Mouse (Mus musculus) heart, postnatal 0 days (tissue): ENCODE results near the gene Rnf26. TPM values are rescaled to one million over a fixed set of nuclear protein-coding genes. Genes with fewer than 3 reads are reported as not detected.
A peak's percentile ranks its signal among the peaks of the same experiment; 100 is the strongest.

ENCODE experiments used
- ATAC-seq: fragments of 200-750 bp; cut with Nextera tagmentation; 2 replicates; pipeline ENCODE4 v1.8.0; 2017; ENCODE audit warnings: low read depth, moderate number of reproducible peaks, moderate library complexity; ENCODE audit not compliant: insufficient read depth
- DNase-seq: peaks from one replicate; pipeline ENCODE4 v3.0.0-alpha.2; 2016; ENCODE audit warnings: low spot score
- H3K27ac ChIP-seq: fragments of 300-500 bp; sonication (generic); 2 replicates; pipeline ENCODE4 v1.5.1; 2014; ENCODE audit warnings: low read depth, mild to moderate bottlenecking
- H3K27me3 ChIP-seq: fragments of 300-500 bp; sonication (generic); 2 replicates; pipeline ENCODE4 v1.6.1; 2014; ENCODE audit warnings: low read length, mixed read lengths; ENCODE audit not compliant: control insufficient read depth, insufficient read depth
- H3K36me3 ChIP-seq: fragments of 300-500 bp; sonication (generic); replicated peaks from 2 replicates; pipeline ENCODE4 v1.6.1; 2014; ENCODE audit warnings: low read length, mixed read lengths; ENCODE audit not compliant: control insufficient read depth, insufficient read depth
- H3K4me1 ChIP-seq: fragments of 300-500 bp; sonication (generic); 2 replicates; pipeline ENCODE4 v1.6.1; 2014; ENCODE audit warnings: antibody characterized with exemption; ENCODE audit not compliant: control insufficient read depth, insufficient read depth
- H3K4me2 ChIP-seq: fragments of 300-500 bp; sonication (generic); 2 replicates; pipeline ENCODE4 v1.6.1; 2014; ENCODE audit warnings: low read depth, mild to moderate bottlenecking, low read length, moderate library complexity
- H3K4me3 ChIP-seq: fragments of 300-500 bp; sonication (generic); 2 replicates; pipeline ENCODE4 v1.5.1; 2014; ENCODE audit warnings: low read depth, low read length
- H3K9ac ChIP-seq: fragments of 300-500 bp; sonication (generic); replicated peaks from 2 replicates; pipeline ENCODE4 v1.6.1; 2014; ENCODE audit warnings: low read depth, low read length, mixed read lengths
- H3K9me3 ChIP-seq: fragments of 300-500 bp; sonication (generic); replicated peaks from 2 replicates; pipeline ENCODE4 v1.6.1; 2016; ENCODE audit warnings: low read length; ENCODE audit not compliant: control insufficient read depth
- CTCF ChIP-seq: IDR thresholded peaks from 2 replicates; pipeline ENCODE4 v1.5.1; 2016; ENCODE audit warnings: antibody characterized with exemption, control low read depth, low read depth
- EP300 ChIP-seq: IDR thresholded peaks from 2 replicates; pipeline ENCODE4 v1.6.1; 2016; ENCODE audit warnings: antibody characterized with exemption, low read depth
- WGBS: fragments of 180-500 bp; shearing (Covaris S2); extraction: QIAGEN DNeasy Blood & Tissue Kit; methylation state at CpG from one replicate; pipeline ENCODE4 v1.1.7; 2014; 5-methylcytosine and 5-hydroxymethylcytosine counted together
- polyA plus RNA-seq: library from polyadenylated mRNA; unstranded; fragments of >200 nt; fragmentation: Nextera tagmentation; extraction: Ambion mirVana; gene quantifications from 2 replicates; pipeline ENCODE4 v1.2.1, GENCODE M21; 2015
- total RNA-seq: library from RNA; depleted of rRNA; stranded (reverse); fragments of >200 nt; gene quantifications from 2 replicates; pipeline ENCODE4 v1.2.3, GENCODE M21; 2014; ENCODE audit warnings: low replicate concordance

Gene Rnf26
- total and polyA plus RNA-seq, 2 experiments from 2014 or later: 14.1 to 16.6 TPM

DNA sequence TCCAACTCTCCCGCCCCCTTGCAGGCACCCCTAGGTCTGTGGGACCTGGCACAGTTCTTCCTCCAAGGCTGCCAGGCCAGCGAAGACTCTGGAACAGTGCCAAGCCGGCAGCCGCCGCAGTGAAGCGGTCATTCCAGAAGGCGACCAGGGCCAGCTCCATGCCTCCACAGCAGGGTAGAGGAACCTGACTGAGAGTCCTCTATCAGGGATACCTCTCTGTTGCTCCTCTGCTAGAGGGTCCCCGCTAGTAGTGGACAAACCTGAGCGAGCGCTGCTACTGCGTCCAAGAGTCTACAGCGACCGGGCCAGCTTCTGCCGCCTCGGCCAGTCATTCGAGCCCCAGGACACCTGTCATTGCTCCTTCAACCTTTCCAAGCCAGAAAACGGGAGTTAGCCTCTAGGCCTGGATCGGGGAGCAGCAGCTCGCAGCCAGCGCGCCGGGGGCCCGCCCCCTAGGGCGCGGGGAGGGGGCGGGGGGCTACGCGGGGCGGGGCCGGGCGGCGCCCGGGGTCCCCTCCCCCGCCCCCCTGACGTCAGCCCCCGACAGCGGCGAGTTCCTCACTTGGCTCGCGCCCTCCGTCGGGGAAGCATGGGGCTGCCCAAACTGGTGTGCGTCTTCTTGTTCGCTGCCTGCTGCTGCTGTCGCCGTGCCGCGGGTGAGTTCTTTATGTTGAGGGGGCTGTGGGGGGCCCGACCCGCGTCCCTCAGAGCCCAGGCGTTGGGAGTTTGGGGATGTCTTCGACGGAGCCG lies 21.0 kb upstream of the Rnf26 start, which contains the start of gene Mcam:
Mcam (plus strand) TSS at position 369 of the 750 bp plus-strand sequence.
- H3K36me3 ChIP-seq: peaks cover 27% of the 10 kb centered on the region
- ATAC-seq (peak; percentile 36), DNase-seq (peak; percentile 58)
- peak within 1 kb of the TSS; percentile 76 for H3K4me3 ChIP-seq
- no peaks in the 10 kb centered on the region for H3K9me3 ChIP-seq
- H3K9ac ChIP-seq: peak within 1 kb of the TSS; percentile 87
- WGBS: under 1% methylated on average over 43 of the region's 55 CpGs
- H3K27ac ChIP-seq: peak within 1 kb of the TSS; percentile 97
- H3K4me1 ChIP-seq: peaks cover 39% of the 10 kb centered on the region
- H3K4me2 ChIP-seq: peak within 1 kb of the TSS; percentile 91
- no peaks in the 10 kb centered on the region for H3K27me3 ChIP-seq
- TF ChIP-seq CTCF (no peak), EP300 (0 out of 2 replicates have a peak, but pooled peaks have one; percentile 16)

DNA sequence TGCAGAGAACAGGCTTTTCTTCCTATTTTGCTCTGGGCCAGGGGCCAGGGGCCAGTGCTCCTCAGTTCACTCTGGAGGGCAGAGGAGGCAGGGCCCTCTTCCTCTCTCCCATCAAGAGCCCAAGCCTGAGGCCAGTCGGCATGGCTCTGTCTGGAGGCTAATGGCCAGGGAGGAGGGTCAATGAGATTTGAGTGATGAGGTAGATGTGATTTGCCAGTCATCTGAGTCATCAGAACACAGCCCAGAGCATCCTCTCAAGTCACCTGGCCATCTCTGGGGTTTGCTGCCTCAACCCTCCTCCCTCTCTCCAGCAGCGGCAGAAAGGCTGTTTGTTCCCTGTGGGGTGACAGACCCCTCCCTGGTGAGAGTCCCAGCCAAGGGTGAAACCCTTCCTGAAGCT lies 20.0 kb upstream of the Rnf26 start:
- no peaks in the 10 kb centered on the region for H3K9me3 ChIP-seq
- H3K36me3 ChIP-seq: peaks cover 17% of the 10 kb centered on the region
- DNase-seq (no peak), ATAC-seq (no peak)
- H3K4me3 ChIP-seq: peak overlapping the region; percentile 76
- no peaks in the 10 kb centered on the region for H3K27me3 ChIP-seq
- H3K27ac ChIP-seq: peak overlapping the region; percentile 97
- H3K4me2 ChIP-seq: peak overlapping the region; percentile 91
- 10% methylated on average over 2 of the region's 2 CpGs for WGBS
- H3K4me1 ChIP-seq: peaks cover 39% of the 10 kb centered on the region
- TF ChIP-seq CTCF (no peak), EP300 (no peak)
- H3K9ac ChIP-seq: peak overlapping the region; percentile 87

DNA sequence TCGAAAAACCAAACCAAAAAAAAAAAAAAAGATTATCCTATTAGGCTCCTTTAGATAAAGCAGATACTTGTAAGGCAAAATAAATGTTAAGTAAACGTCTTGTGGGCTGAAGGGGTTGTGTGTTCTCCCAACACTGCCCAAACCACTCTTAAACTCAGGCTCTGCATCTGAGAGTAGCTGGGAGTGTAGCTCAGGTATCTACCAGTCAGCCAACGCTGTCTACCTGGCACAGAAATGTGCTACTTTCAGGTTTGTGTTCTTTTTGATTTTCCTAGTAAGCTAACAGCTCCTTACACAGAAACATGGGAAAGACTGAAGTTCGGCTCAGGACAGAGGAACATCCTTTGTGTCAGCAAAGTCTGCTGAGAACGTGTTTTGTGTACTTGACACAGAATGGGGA lies 18.9 kb upstream of the Rnf26 start:
- peaks cover 42% of the 10 kb centered on the region for H3K4me1 ChIP-seq
- no peaks in the 10 kb centered on the region for H3K9me3 ChIP-seq
- no peak for ATAC-seq
- H3K27me3 ChIP-seq: no peaks in the 10 kb centered on the region
- TF ChIP-seq CTCF (no peak), EP300 (no peak)
- H3K4me3 ChIP-seq: no peak overlapping the region
- no peak overlapping the region for H3K4me2 ChIP-seq
- peak overlapping the region; percentile 97 for H3K27ac ChIP-seq
- WGBS: 67% methylated on average over 5 of the region's 5 CpGs
- no peak for DNase-seq
- H3K9ac ChIP-seq: no peak overlapping the region
- peaks cover 8% of the 10 kb centered on the region for H3K36me3 ChIP-seq

DNA sequence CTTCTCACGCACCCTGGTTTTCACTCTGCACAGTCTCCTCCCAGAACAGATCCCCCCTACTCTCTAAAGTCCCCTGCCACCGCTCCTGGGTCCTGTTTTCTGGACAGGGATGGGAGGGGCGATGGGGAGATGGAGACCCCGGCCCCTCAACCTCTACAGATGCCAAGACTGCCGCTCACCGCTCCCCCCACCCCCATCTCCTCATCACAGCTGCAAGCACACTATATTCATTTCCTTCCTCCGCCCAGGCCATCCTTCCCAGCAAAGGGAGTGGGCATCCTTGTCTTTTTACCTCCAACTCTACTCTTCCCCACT lies 17.9 kb upstream of the Rnf26 start:
- H3K4me2 ChIP-seq: peak overlapping the region; percentile 86
- TF ChIP-seq CTCF (no peak), EP300 (no peak)
- no peak for DNase-seq
- H3K27ac ChIP-seq: peak overlapping the region; percentile 97
- no peak overlapping the region for H3K4me3 ChIP-seq
- no peaks in the 10 kb centered on the region for H3K36me3 ChIP-seq
- no peaks in the 10 kb centered on the region for H3K27me3 ChIP-seq
- H3K9ac ChIP-seq: no peak overlapping the region
- ATAC-seq: no peak
- WGBS: 52% methylated on average over 7 of the region's 7 CpGs
- peaks cover 36% of the 10 kb centered on the region for H3K4me1 ChIP-seq
- H3K9me3 ChIP-seq: no peaks in the 10 kb centered on the region

DNA sequence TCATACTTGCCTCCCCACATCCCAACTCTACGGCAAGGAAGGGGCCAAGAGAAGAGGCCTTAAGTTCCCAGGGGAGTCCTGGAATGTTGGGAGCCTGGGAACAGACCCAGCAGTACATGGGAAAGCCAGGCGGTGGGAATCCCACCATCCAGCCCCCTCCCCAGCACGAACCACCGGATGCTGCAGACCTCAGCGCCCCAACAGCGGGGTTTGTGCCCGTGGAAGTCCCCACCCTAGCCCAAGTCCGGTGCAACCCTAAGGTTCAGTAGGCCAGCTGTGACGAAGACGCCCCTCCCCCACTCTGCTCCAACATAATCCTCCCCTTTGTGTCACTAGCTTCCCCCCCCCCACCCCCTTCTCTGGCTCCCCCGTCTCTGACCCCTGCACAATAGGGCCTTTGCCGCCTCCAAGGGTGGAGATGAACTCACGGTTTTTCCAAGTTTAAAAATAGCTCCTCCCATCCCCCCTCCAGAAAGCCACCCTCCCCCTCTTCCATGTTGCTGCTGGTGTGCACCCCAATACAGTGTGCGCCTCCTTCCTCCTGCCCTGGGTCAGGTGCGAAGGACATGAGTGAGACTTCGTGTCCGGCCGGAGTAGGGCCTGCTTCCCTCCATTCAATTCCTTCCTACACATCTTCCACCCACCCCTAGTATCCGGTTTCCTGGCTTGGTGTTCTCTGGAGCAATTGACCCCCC lies 17.4 kb upstream of the Rnf26 start:
- DNase-seq (peak; percentile 44), ATAC-seq (peak; percentile 19)
- Histone ChIP-seq H3K27ac (peak overlapping the region; percentile 97), H3K4me3 (peak overlapping the region; percentile 50), H3K36me3 (no peaks in the 10 kb centered on the region), H3K4me2 (peak overlapping the region; percentile 86), H3K9me3 (no peaks in the 10 kb centered on the region), H3K4me1 (peaks cover 31% of the 10 kb centered on the region), H3K27me3 (no peaks in the 10 kb centered on the region), H3K9ac (peak overlapping the region; percentile 58)
- TF ChIP-seq CTCF (no peak), EP300 (no peak)
- 28% methylated on average over 19 of the region's 19 CpGs for WGBS
